ENCODE assay signal across 18 mouse cellular contexts in genomic region chr12:110214833-110215232, GRCm38 (mm10).
A peak's percentile ranks its signal among the peaks of the same experiment; 100 is the strongest.
DNase-seq lines count a peak whose midpoint lies in the region; ATAC-seq and TF ChIP-seq lines count a peak whose summit lies in the region.
"Had no signal": no experiment of that assay in that cellular context is flagged by ENCODE, and none has a peak within 500 bp of the region (broad histone marks: within the 10 kb centered on the region; RNA-seq: fewer than 3 reads in every experiment).

No protein-coding gene starts in this region.

- no peak for TF ChIP-seq POLR2A in kidney, adult 2 months (IDR thresholded peaks at IDR 0.05; ENCODE audit: low read depth, low read length)

- H3K9me3 ChIP-seq in kidney, embryonic 14.5 days (ENCODE audit: control insufficient read depth, low read length) = no peaks in the 10 kb centered on the region
- H3K9me3 ChIP-seq: embryonic facial prominence, embryonic 13.5 days; forebrain, embryonic 15.5 days; heart, embryonic 10.5 days; intestine, embryonic 15.5 days; liver, embryonic 15.5 days had no signal

- no peaks in the 10 kb centered on the region for H3K27me3 ChIP-seq in kidney, adult 2 months (replicated peaks; ENCODE audit: control insufficient read depth, insufficient read depth, low read length)
- no peaks in the 10 kb centered on the region for H3K27me3 ChIP-seq in kidney, embryonic 14.5 days (ENCODE audit: control insufficient read depth, insufficient read depth, low read length)
- H3K27me3 ChIP-seq: CH12.LX; embryonic facial prominence, embryonic 13.5 days; forebrain, embryonic 15.5 days; intestine, embryonic 15.5 days; liver, embryonic 15.5 days had no signal

- no peaks in the 10 kb centered on the region for H3K36me3 ChIP-seq in kidney, adult 2 months (ENCODE audit: control insufficient read depth, insufficient read depth, low read length)
- H3K36me3 ChIP-seq in kidney, embryonic 14.5 days (ENCODE audit: control insufficient read depth, insufficient read depth, low read length) = no peaks in the 10 kb centered on the region
- H3K36me3 ChIP-seq: embryonic facial prominence, embryonic 13.5 days; forebrain, embryonic 15.5 days; heart, embryonic 10.5 days; intestine, embryonic 15.5 days; liver, embryonic 15.5 days had no signal

- TF ChIP-seq CTCF in kidney, adult 2 months (conservative IDR thresholded peaks at IDR 0.05; ENCODE audit: insufficient read depth, insufficient read length, low read depth, low read length) = no peak

- 17% methylated on average over 8 of the region's 8 CpGs for WGBS in kidney, adult 2 months
- 16% methylated on average over 8 of the region's 8 CpGs for whole genome bisulfite sequencing in kidney, embryonic 14.5 days

- no peak overlapping the region for H3K4me2 ChIP-seq in kidney, embryonic 14.5 days (replicated peaks; ENCODE audit: low read depth, low read length)
- H3K4me2 ChIP-seq: embryonic facial prominence, embryonic 13.5 days; forebrain, embryonic 15.5 days; intestine, embryonic 15.5 days; liver, embryonic 15.5 days had no signal

- no peak overlapping the region for H3K9ac ChIP-seq in kidney, embryonic 14.5 days (ENCODE audit: low read depth, low read length)
- H3K9ac ChIP-seq: embryonic facial prominence, embryonic 13.5 days; forebrain, embryonic 15.5 days; intestine, embryonic 15.5 days; liver, embryonic 15.5 days had no signal

- H3K4me1 ChIP-seq in kidney, adult 2 months (ENCODE audit: control insufficient read depth, insufficient read depth, low read length) = peaks cover 7% of the 10 kb centered on the region; the same call in 1 of the 2 replicates
- H3K4me1 ChIP-seq in kidney, embryonic 14.5 days (ENCODE audit: control insufficient read depth, insufficient read depth, low read length) = 0 out of 2 replicates have a peak, but pooled peaks cover 6% of the 10 kb centered on the region

- peak; percentile 56 for DNase-seq in kidney, adult 2 months
- DNase-seq in kidney, postnatal 4 days = no peak
- peak; percentile 77 for DNase-seq in NIH3T3 (ENCODE audit: low read depth)
- DNase-seq in testis, postnatal 10 days (ENCODE audit: low spot score) = no peak
- no peak for DNase-seq in adrenal gland, postnatal 14 days
- DNase-seq: adrenal gland, adult 2 months; cerebellum, adult 9-10 months; left cerebral cortex, postnatal 4 days; right cerebral cortex, adult 18-20 months had no signal

- H3K27ac ChIP-seq in kidney, adult 2 months (ENCODE audit: insufficient read depth, low read depth, low read length) = peak overlapping the region; percentile 29; the same call in 1 of the 2 replicates
- no peak overlapping the region for H3K27ac ChIP-seq in kidney, embryonic 14.5 days (ENCODE audit: low read depth, low read length)
- H3K27ac ChIP-seq: embryonic facial prominence, embryonic 13.5 days; forebrain, embryonic 15.5 days; heart, embryonic 10.5 days; intestine, embryonic 15.5 days; liver, embryonic 15.5 days; macrophage had no signal

- ATAC-seq in kidney, embryonic 14.5 days (ENCODE audit: low FRiP score, low TSS enrichment) = peak; percentile 74; the same call in 1 of the 2 replicates
- peak; percentile 80 for ATAC-seq in megakaryocyte progenitor cell, adult 5-6 weeks (replicated peaks; ENCODE audit: poor library complexity)
- ATAC-seq: forebrain, embryonic 15.5 days had no signal

- H3K4me3 ChIP-seq in kidney, adult 2 months (ENCODE audit: insufficient read depth, low read depth, low read length) = no peak overlapping the region
- no peak overlapping the region for H3K4me3 ChIP-seq in kidney, embryonic 14.5 days (ENCODE audit: low read length)
- H3K4me3 ChIP-seq: embryonic facial prominence, embryonic 13.5 days; forebrain, embryonic 15.5 days; heart, embryonic 10.5 days; intestine, embryonic 15.5 days; liver, embryonic 15.5 days had no signal

Comparison
In these comparisons a context has a peak if more than half of its experiments do, and no peak if none do; other contexts are left out.
1. DNase-seq: peak in kidney, adult 2 months (single experiment) and NIH3T3 (single experiment); none in kidney, postnatal 4 days (0 of 2), testis, postnatal 10 days (single experiment) and adrenal gland, postnatal 14 days (single experiment).